Mouse (Mus musculus) megakaryocyte progenitor cell, adult 5-6 weeks (primary cell): ENCODE measurements at regions not wholly inside any gene's neighbourhood (a gene's known extent, or its start where the extent isn't known, plus 50 kb on each side); places are given as distances from the start of the nearest gene placed in this dataset.
"Not testable (repeated sequence)": the region's sequence is repeated elsewhere in the genome, so short reads cannot be mapped to it uniquely, and the experiment has no call there.

Experiments
- ATAC-seq: replicated peaks from 2 replicates; pipeline ENCODE4 v1.8.0; 2016; ENCODE audit warnings: mild to moderate bottlenecking, moderate TSS enrichment, inconsistent platforms; ENCODE audit not compliant: poor library complexity

- no peak for ATAC-seq
Observed at GRCm38 (mm10) chr1:152252658-152253267, 133.7 kb downstream of the Tsen15 start.

DNA sequence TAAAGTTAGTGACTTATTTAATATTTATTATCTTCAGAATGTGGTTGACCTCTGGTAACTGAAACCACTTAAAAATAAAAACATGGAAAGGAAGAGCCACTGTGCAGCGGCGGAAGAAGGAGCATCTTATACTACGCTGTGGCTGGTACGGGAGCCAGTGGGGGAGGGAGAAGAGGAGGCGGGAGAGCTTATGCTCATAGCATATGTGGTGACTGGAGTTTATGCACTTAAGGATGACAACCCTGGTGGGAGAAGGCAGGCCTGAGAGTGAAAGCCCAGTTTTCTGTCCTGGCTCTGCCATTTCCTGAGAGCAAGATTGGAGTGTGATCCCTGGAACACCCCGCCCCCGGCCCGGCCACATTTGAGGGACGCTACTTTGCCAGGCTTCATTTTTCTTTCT lies 145.5 kb downstream of the Tsen15 start:
- ATAC-seq = no peak

- no peak for ATAC-seq
Observed at GRCm38 (mm10) chr1:152239376-152239775, 147.1 kb downstream of the Tsen15 start.

DNA sequence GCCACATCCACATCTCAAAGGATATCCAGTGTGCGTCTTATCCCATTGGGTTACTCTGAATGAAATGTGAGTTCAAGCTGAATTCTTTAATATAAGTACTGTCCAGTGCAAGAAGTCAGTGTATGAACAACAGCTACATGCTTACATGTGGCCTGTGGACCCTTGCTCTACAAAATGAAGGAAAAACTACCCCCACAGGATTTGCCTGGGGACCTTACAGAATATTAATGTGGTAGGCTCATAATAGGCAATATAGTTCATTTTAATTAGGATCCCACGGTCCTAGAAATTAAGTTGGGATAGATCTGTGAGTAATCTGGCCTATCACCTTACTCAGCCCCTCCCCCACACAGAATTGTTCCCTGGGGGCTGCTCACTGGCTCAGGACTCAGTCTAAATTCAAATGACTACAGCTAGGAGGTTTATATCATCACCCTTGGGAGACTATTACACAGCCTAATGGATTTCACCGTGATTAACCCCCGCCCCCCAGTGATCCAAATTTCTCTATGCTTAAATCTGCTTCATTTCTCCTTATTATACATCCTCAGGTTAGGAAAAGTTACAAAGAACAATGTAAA lies 145.4 kb upstream of the 1700025G04Rik start:
- no peak for ATAC-seq

DNA sequence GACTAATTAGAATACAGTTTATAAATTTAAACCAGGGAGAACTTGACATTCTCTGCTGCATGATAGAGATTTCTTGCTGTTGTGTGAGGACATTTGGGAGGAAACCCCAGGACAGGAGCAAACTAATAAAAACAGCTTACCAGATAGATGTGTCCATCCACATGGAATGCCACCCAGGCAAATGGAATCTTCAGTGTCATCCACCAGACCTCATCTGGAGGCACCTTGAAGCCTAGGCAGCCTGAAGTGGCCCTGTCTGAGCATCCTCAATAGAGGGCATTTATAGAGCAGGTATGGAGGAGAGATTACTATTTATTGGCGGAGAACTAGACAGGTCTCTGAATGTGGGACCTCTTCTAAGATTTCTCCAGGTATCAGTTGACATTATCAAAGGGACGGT lies 144.8 kb upstream of the 1700025G04Rik start:
- no peak for ATAC-seq

GRCm38 (mm10) chr1:152231717-152232202 lies 141.8 kb upstream of the 1700025G04Rik start:
- no peak for ATAC-seq

- no peak for ATAC-seq
Observed at GRCm38 (mm10) chr1:152229709-152230108, 139.8 kb upstream of the 1700025G04Rik start.

DNA sequence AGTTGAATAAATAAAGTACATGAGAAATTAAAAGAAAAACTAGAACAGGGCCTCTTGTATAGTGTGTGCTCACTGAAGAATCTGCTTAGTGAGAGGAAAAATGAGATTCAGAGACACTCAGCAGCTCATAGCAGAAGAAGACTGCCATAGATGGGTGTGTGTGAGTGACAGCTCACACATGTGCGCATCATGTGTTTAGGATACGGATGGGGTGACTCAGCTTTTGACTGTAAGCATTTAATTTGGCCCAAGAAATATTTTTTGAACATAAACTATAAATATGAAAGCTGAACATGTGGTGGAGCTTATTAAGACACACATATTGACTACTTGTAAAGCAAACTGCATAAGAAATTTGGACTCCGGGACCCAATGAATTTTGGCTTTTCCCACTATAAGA lies 136.1 kb upstream of the 1700025G04Rik start:
- ATAC-seq = no peak

GRCm38 (mm10) chr1:152223666-152224065 lies 133.7 kb upstream of the 1700025G04Rik start:
- ATAC-seq = no peak

DNA sequence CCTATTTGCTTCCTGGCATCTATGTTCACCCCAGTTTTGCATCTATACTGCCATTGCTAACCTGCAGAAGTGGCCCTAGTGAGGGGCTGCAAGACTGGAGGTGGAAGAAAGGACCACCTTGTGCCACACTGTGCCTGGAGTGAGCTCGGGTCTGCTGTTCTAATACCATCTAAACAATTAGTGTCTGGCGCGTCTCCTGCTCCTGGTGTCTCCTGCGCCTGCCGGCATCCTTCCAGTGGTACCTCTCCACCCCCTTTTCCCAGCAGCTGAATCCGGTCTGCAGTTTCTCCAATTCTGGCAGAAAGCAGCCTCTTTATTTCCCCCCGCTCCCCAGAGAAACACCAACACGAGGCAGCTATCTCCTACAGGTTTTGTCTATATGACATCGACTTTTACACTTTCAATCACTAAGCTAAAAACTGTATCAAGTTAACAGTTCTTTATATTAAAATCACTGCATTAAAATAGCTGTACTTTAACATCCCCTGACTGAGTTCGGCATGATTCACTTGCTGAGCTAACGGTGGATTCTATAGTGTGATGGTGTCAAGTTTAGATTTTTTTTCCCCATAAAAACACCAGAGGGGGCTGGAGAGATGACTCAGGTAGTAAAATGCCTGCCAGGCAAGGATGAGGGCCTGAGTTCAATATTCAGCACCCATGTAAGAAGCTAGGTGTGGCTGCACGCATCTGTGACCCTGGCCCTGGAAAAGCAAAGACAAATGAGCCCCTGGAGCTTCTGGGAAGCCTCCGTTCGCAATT lies 131.1 kb upstream of the 1700025G04Rik start:
- ATAC-seq = no peak

DNA sequence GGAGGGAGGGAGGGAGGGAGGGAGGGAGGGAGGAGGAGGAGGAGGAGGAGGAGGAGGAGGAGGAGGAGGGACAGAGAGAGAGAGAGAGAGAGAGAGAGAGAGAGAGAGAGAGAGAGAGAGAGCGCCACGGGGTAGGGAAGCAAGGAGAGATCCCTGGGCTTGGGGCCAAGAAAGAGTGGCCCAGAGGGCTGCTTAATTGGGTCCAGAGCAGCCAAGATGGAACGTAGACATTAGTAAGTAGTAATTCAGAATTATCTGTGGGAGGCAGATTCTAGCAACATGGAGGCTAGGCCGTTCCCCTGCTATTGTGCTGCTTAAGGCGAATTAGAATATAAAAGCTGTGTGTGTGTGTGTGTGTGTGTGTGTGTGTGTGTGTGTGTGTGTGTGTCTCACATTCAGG lies 129.8 kb upstream of the 1700025G04Rik start:
- ATAC-seq = not testable (repeated sequence)

GRCm38 (mm10) chr1:152217404-152217803 lies 127.5 kb upstream of the 1700025G04Rik start:
- ATAC-seq = no peak

GRCm38 (mm10) chr1:152214376-152214775 lies 124.5 kb upstream of the 1700025G04Rik start:
- ATAC-seq = no peak

- ATAC-seq = no peak
Observed at GRCm38 (mm10) chr1:152203187-152203586, 113.3 kb upstream of the 1700025G04Rik start.

GRCm38 (mm10) chr1:152188700-152189099 lies 98.8 kb upstream of the 1700025G04Rik start:
- no peak for ATAC-seq

DNA sequence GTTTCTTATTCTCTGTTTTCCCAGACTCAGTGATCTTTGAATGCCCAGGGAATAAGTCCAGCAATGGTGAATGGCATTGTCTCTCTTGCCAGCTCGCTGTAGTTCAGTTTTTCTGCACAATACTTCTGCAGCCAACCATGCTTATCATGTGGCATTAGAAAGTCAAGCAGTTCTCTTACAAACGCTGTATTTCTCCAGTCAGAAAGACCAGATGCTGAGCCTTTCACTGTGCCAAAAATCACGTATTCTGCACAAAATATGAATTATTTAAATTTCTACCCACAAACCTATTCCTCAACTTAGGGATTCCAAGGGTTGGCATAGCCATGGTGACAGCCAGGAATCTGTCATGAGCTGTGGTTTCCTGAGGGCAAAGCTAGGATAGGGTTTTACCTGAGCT lies 95.0 kb upstream of the 1700025G04Rik start:
- no peak for ATAC-seq

- no peak for ATAC-seq
Observed at GRCm38 (mm10) chr1:152176267-152176970, 86.5 kb upstream of the 1700025G04Rik start.

GRCm38 (mm10) chr1:152175691-152176090 lies 85.8 kb upstream of the 1700025G04Rik start:
- ATAC-seq = no peak

DNA sequence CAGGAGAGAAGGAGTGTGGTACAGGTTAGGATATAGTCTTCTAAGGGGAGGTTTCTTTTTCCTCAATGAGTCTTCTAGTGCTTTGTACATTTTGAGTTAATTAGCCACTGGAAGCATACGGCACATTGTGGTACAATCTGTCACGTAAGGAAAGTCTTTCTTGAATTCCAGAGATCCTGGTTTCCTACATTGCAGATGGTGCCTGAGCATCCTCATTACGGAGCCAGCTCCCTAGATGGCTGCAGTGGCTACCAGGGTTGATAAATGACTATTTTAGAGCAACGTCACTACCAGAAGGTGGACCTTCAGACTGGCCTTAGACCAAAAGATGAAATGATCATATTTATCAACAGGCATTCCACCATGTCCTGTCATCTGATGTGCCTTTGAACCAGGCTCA lies 84.5 kb upstream of the 1700025G04Rik start:
- no peak for ATAC-seq

DNA sequence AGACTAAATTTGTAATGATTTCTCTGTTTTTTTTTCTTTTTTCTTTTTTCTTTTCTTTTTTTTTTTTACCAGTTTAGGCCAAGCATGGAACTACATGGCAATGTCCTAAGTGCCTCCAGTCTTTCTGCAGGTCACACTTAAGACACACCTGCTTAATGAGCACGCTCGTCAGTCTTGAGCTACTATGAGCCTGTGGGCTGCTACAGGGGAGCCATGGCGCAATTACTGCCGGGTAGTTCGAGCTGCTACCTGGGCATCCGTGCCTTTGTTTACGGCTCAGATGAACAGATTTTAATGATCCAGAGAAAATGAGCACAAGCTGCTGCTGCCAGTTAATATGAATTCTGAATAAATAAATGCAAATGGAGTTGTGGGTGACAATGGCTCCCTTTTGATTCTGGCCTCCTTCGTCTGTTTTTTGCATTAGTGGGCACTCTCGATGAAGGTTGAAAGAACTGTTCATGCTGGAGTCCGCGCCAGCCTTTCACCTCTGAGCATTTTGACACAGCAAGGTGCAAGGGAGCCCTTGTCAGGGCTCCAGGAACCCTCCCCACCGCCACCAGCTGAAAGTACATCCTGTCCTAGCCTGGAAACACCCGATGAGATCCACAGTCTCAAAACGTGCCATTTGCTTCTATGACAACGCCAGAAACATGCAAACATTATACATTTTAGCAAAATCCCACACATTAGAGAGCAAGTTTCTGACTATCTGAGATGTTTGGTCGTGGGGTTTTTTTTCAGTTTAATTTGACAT lies 81.3 kb upstream of the 1700025G04Rik start:
- ATAC-seq = no peak

- ATAC-seq = no peak
Observed at GRCm38 (mm10) chr1:152170583-152170982, 80.7 kb upstream of the 1700025G04Rik start.
